Mouse (Mus musculus) gastrocnemius, postnatal 25 days (tissue): ENCODE measurements at regions not wholly inside any gene's neighbourhood (a gene's known extent, or its start where the extent isn't known, plus 50 kb on each side); places are given as distances from the start of the nearest gene placed in this dataset.
A peak's percentile ranks its signal among the peaks of the same experiment; 100 is the strongest.

Experiments
- DNase-seq: peaks from one replicate; pipeline ENCODE4 v3.0.0; 2022

DNA sequence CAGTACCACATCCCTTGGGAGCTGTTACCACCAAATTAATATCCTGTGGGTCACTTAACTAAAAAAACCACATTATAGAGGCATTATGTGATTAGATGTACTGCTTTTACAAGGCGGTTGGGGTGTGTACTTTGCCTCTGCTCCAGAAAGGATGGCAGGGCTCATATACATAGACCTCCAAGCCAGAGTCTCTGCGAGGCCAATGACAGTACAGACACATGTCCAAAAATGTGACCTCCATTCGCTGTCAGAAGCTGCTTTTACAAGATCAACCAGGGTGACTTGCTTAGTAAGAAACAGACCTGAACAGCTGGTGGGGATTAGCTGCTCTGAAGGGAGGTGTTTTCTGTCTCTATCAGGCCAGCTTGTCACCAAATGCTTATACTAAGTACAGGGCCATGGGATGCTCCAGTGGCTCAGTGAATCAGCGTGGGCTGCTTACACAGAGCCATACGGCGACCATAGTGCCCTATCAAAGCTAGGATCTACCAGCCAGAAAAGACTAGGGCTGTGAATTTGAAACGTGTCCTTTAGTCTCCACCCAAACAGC is 433.0 kb upstream of the Atp11b start:
- no peak for DNase-seq

DNA sequence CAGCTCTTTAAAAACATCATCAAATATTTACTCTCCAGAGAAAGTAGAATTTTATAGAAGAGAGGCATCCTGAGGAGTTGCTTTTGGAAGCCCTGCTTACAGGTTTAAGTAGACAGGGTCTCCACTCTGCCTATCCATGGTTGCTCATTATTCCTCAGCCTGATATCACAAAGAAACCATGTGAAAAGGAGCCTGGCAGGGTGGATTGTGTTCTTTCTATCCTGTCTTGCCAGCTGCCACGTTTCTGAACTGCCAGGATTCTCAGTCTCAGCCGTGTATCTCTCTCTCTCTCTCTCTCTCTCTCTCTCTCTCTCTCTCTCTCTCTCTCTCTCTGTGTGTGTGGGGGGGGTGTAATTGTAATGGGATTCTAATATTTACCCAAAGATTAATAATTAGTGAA is 431.9 kb upstream of the Atp11b start:
- DNase-seq, result no peak

DNA sequence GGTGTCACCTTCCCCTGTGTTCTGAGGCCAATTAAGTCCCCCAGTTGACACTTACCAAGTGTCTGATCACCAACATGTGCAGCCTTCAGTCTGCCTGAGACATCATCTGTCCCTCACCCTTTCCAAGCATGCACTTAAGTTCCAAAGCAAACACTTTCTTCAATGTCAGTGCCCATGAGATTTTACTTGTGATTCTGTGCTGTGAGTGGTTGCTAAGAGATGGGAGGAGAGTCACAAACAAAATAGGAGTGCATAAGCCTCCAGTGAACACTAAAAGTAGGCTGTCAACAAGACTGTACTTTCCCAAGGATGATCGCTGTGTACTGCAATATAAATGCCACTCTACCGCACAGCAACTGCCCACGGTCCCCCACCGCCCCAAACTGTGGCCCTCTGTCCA is 431.0 kb upstream of the Atp11b start:
- DNase-seq, result no peak

DNA sequence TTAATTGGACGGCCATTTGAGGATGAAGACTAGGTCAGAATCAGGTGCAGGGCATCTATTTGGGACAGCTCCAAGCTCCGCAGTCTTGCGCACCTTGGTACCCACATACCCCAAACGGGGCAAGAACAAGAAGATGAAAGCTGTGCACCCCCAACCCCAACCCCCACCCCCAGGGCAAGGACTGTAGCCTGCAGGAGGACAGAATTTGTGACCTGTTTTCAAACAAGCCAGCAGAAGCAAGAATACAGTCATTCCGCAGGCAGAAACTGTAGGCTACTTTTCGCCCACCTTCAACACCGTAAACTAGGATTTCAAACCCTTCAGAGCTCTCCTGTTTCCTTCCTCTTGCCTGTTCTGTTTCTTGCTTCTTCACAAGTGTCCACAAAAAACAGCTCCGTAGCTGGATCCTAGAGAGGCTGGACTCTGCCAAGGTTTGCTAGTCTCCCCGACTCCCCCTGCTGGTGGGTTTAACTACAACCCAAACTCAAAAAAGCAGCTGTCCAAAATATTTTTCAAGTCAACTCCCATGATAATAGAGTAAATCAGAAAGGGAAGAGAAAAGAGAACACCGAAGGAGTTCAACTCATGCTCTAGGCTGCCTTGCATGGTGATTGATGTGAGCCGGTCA is 430.3 kb upstream of the Atp11b start:
- peak; percentile 19 for DNase-seq

DNA sequence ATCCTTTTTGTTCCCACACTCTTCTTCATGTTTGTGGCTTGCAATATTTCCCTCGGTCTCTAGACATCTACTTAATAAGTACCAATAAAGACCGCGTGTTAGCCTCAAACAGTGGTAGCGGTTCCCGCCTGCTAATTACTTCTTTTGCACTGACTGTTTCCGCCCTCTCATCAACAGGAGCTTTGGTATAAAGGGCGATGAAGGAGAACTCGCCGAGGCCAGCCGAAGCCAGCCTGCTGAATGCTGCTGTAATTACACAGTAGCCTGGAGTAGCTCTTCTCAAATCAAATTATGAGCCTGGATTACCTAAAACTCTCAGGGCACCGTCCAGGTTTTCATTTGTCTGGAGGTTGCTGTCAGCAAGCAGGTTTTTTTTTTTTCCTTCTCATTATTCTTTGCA is 429.7 kb upstream of the Atp11b start:
- DNase-seq, result no peak

DNA sequence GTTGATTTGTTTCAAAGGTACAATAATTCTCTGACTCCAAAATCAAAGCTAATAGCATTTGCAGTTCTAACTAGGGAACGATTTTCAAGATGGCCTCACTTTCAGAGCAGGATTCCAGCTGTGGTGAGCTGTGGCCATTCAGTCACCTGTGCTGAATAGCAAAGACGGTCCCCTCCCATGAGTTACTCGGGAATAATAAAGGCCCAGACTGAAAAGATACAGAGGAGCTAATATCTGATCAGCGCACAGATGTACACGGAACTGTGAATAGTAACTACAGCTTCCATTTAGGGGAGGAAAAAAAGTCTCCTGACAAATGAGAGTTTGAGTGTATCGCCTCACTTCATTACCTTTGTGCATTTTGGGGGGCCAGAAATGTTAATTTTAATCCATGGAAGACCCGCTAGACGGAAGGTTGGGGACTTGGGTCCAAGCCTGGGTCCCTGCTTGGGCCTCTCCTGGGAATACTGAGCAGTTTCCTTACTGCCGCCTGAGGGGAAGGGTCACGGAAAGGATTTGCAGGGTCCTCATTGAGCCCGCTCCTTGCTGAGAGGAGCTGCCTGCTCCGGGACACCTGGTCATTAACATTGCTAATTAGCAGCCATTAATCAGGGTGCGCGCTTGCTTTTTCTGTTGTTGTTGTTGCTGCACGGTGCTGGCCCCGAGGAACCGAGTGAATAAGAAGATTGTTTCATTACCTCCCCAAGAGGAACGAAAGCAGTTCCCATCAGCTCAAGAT is 421.2 kb upstream of the Atp11b start:
- no peak for DNase-seq

DNA sequence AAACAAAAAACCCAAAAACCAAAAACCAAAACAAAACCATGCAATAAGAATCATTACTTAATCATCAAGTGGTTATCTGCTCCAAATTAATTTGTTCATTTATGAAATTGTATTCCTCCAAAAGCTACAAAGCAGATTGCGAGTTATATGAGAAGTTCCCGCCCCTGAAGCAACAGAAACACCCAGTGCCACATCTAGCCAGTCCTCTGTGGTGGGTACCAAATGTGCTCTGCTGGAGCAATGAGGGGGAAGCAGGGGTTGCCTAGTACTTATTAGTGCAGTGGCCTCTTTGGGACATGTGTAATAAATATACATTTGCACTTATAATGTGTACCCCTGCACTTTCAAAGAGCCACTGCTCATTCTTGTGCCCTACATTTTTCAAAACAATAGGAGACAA is 419.9 kb upstream of the Atp11b start:
- no peak for DNase-seq

DNA sequence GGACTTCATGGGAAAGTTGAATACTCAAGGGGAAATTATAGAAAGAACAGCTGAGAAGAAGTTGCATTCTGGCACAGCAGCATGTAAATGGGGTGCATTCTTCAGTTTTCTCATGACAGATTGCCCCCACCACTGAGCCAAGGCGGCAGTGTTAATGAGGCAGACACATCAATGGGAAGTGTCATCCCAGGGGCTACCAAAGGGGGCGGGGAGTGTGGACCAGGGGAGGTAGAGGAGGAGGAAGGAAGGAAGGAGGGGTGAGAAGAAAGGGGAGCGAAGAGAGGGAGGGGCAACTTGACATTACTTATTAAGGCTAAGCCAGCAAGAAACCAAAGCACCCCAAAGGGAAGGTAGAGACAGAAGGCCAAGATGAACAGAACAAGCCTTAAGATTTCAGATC is 419.4 kb upstream of the Atp11b start:
- DNase-seq, result no peak

DNA sequence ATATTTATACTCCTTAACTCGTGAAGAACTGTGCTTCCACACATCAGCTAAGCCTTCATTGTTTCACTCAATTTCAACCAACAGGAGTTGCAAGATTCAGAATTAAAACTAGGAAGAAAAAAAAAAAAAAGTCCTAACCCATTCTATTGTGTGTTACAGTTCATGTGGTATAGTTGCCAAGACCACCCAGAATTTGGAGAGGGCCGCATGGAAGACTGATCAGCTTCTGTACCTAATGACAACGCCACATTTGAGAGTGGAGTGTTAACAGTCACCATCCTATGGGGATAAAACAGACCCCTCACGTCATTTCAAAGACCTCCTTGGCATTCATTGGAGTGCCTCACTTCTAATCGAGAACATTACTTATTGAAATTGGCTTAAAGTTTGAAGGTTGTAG is 418.1 kb upstream of the Atp11b start:
- no peak for DNase-seq

DNA sequence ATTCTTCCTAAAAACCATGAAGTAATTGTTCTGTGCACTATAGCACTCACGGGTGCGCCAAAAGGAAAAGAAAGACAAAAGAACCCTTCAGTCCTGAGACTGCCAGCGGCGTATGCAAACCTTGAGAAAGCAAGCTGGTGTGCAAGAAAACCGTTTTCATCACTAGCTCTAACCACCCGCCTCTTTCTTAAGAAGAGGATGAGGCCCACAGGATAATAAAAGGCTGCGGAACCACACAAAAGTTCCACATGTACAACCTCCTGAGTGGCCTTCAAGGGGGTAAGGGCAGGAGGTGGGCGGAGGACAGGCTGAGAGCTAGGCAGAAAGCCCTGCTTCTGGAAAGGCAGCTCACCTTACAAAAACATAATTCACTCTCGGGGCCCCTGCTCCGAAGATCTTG is 413.4 kb upstream of the Atp11b start:
- DNase-seq, result no peak

DNA sequence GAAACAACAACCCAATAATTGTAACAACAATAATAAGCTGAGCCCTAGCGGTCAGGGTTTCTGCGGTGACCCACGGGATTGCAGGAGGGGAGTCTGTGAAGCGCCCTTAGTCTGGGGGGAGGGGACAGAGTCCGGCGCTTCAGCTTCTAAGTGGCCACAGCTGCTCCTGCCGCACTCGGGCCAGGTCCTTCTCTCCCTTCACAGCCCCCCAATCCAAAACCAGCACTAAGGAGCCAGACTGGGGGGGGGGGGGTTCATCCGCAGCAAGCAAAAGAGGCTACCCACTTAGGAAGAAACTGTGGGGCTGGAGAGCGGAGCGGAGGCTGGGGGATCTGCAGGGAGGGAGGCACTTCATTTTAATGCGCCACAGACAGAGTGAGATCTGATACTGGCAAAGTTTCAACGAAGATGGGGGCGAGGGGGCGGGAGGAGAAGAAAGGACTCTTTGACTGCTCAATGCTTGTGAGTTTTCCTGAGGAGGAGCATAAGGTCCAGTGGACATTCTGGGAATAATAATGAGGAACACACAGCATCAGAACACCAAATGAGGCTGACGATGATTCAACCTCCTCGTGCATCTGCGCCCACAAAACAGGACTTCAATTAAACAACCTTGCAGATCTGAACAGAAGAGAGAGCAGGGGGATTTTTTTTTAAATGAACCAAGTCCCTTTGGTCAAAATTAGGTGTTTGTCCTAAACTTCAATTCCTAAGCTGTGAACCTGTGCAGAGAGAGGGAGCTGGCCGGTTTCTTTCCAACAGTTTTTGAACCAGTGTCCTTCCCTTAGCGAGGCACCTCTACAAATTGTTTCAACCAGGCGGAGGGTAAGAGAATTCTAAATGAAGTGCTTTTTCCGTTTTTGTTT is 412.7 kb upstream of the Atp11b start:
- no peak for DNase-seq

DNA sequence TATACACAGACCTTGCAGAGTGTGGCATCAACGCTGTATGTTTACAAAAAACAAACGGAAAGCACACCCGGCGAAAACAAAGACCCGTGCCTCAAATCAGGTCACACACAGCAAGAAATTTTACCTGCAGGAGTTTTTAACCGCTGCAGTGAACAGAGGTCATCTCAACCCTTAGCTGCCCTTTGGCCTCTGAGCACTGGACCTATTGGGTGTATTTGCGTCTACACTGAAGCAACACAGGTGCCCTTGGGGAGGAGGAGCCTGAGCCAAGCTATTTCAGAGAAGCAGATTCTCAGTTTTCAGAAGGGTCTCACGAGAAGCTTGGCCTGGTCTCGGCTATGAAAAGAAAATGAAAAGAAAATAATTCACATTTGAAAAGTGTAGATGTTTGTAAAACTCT is 412.1 kb upstream of the Atp11b start:
- DNase-seq, result no peak

DNA sequence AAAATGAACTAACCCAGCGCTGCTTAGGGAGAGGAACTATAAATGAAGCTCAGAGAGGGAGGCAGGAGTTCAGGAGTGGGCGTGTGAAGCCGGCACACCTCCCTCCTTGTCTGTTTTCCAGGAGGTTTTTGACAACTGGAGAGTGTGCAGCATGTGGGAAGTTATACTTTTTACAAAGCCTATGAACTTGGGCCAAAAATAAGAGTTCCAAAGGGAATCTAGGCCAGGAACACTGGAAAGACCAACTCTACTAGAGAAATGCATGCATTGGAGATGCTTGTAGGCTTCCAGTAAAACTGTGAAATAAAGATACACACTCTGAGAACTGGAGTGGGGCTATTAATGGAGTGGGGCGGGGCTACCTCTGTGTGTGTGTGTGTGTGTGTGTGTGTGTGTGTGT is 411.3 kb upstream of the Atp11b start:
- DNase-seq, result no peak

DNA sequence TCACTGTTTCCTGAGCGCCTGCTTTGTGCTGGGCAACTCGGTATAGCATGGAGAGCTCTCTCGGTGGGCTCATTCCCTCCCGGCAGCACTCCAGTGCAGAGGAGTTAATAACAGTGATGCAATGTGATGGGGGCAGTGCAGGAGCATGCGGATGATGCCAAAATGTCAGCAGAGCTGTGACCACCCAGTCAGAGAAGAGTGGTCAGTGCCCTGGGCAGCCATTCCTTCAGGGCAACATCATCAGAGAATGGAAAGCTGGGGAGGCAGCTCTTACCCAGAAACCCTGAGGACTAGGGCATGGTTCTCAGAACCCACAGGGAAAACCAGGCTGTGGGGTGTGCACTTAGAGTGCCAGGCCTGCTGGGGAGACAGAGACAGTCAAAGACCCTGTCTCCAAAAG is 410.0 kb upstream of the Atp11b start:
- no peak for DNase-seq

DNA sequence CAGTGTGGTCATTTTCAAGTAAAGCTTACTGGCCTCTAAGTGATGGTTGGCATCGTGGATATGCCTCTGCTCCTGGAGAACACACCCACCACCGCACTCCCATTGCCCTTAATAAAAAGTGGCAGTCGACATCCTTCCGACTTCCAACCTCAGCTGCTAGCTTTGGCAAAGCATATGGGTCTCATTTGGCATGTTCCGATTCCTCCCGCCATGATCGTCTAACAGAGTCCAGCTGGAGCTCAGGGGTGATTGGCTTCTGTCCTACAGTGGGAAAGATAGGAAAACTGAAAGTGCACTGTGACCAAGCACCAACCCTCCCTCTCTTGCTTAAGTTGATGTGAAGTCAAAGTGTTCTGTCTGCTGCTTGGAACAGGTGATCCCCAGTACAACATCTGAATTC is 404.8 kb upstream of the Atp11b start:
- no peak for DNase-seq

DNA sequence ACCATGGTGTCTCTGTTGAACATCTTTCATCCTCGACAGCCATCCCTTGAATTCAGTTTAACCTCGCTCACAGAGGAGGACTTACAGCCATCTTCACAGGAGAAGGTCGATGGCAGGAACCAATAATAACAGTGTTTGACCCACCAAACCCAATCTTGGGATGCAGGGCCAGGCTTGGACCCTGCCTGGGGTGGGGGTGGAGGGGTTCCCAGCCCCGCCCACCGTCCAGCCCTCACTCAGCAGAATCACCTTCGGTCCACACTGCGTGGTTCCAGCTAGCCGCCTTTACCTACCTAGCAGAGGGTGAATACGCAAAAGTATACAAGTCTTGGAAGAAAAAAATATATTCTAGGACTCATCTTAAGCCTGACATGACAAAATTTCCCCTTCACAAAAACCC is 400.5 kb upstream of the Atp11b start:
- no peak for DNase-seq

DNA sequence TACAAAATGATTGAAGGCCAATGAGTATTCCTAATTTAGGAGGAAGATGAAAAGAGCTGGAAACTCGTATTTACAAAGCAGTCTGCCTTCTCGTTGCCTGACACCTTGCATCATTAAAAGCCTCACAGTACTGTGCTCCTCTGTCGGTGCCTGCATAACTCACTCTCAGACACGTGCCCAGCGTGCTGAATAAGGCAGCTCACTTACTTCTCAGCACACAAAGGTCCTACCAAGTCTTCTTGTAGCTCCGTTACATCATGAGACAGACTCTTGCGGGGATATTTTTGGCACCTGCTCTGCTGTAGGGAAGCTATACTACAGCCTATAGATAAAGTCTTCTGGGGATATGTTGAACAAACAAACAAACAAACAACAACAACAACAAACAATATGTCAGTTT is 400.0 kb upstream of the Atp11b start:
- DNase-seq, result no peak

DNA sequence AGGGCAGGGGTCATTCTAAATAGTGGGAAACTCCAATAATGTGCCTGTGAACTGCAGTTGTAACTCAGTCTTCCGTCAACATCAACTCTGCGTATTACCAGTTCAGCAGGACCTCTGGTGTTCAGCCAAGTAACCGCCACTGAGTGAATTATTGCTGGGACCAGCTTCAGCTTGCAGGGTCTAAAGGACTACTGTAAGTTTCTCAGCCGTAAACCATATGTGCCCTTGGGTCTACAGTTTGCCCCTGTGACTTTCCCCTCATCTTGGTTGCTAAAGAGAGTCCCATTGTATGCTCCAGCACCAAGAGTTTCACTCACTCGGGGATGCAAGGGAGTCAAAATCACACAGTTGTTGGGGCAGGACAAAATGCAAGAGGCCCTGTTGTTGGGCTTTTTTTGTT is 399.6 kb upstream of the Atp11b start:
- no peak for DNase-seq

DNA sequence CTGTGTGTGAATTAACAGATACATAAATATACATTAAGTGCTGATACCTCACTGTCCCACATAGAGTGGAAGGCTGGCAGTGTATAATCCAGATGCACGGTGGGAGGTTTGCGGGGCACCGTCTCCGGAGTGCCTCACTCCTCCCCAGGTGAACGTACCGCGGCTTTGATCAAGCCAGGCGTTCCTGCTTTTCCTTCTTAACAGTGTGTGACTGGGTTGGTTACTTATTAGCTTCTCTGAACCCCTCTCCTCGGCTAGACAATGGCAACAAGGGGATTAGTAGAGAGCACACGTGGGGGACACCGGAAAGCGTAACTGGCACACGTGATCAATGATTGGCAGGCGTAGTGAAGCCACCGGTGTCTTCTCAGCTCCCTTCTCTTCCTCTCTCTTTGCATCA is 396.8 kb upstream of the Atp11b start:
- no peak for DNase-seq

DNA sequence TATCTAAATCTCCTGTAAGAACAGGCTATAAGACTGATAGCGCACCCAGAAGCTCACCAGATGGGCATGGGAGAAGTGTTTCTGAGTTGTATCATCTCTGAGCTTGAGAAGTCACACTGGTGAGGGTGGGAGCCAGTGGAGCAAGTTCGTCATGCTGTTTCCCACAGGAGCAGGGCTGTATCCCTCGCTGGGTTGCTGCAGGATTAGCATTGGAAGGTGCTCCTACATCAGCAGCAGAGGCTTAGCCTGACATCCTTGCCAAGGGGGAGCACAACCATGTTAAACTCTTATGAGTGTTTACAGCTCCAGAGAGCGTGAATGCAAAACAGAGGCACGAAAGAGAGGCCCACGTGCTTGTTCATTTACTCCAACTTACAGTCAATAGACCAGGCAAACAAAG is 395.4 kb upstream of the Atp11b start:
- no peak for DNase-seq

DNA sequence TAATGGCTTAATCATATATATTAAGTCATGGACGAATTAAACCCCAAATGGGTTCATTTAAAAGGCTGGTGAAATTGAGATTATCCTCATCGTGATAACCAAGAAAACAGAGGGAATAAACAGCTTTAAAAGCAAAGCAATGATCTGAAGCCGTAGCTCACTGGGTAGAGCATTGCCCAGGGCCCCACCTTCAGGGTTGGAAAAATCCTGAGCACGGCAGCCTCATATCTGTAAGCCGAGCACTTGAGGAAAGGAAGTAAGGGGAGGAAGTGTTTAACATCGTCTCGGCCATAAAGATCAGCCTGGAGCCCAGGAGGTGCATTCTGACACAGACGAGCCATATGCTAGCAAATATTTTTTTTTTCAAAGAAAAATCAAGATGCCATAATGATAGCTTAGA is 394.6 kb upstream of the Atp11b start:
- DNase-seq, result no peak

DNA sequence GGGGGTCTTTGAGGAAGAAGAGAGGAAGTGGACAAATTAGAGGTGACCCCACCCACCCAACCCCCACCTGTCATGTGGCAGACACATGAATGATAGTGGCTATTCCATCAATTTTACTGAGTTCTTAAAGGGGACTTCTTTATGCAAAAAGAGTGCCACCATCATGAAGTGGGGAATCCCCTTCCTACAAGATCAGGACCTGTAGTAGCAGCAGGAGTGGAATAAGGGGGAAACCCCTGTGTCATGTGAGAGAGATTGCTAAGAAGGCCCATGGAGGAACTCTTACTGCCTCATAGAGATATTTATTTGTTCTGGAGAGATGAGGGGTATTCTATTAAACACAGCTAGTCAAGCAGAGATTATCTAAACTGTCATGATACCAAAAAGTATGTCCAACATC is 393.4 kb upstream of the Atp11b start:
- DNase-seq, result no peak

DNA sequence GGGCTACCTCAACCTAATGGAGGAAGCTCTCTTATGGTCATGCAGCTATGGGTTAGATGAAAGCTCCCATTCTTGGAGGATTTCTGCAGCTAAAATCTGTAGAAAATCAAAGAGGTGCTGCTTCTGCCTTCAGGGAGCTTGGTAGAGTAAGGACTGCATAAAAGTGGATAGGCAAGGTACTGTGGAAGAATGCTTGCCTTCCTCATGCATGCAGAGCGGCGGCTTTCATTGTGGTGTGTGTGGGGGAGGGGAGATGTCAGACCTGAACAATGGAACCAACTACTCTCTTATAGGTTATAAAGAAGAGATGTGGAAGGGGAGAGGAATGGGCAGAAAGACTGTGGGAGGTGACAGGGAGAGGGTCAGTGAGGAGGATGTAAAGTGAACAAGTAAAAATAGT is 392.8 kb upstream of the Atp11b start:
- no peak for DNase-seq
